Mouse (Mus musculus) spleen, postnatal 14 days (tissue): ENCODE measurements around the gene Zfp422.
A peak's percentile ranks its signal among the peaks of the same experiment; 100 is the strongest.

Source experiments
- DNase-seq, 2 experiments: peaks; one replicate each; pipeline ENCODE4 v3.0.0; 2021 to 2022; ENCODE audit warnings: low spot score in 2 of 2

The Zfp422 gene

DNA sequence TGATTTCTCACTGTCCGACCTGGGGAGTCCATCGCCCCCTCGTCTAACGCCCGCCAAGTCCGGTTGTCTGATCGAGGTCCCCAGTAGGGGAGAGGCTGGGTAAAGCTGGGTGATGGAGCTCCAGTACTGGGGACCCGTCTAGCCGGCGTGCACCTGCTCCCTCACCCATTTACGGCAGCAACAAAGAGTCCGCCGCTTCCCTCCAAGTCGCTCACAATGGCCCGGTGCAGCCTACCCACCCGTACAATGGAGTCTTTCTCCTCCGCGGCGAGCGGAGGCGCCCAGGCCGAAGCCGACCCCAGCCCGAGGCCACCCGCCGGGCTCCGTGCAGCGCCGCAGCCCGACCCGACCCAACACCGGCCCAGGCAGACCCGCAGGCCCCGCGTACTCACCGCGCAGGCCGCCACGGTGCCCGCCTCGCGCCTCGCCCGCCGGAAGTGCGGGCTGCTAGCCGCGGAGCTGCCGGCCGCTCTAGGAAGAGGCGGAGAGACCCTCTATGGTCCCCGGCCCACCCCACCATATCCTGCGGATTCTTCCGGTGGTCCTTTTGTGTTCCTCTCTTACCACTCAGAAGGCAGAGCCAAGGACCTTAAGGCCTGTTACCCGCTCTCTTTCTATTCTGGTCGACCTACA, at the start of gene Zfp422:
TSS of gene Zfp422 (minus strand) at position 461 of the 633 bp plus-strand sequence.
- peak in 1 of 2 experiments; percentile 45 for DNase-seq

GRCm38 (mm10) chr6:116677321-116677720, 48.5 kb upstream of the Zfp422 start:
- DNase-seq: no peak

DNA sequence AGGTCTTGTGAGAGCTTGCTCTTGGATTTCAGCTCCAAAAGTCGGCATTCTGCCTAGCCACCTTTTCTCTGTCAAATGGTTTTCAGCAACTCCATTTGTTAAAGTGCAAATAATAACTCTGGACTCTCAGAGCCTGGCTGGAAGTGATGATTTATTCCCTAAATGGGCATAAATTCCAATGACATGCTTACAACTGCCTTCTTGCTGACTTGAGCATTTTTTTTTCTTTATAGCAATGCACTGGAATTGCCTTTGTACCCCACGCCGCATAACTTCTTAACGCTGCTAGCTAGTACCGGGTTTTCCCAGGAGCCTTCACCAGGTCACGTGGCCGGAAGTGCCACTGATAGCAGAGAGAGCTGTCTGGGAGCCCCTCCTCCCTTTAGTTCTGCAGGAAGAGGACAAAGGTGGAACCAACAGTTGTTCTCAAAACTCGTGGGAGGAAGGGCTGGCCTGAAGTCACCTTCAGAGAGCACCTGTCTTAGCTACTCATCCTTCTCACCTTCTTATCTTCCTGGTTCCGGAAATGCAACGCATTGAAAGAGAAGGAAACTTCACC, 47.6 kb upstream of the Zfp422 start:
- DNase-seq: no peak

GRCm38 (mm10) chr6:116674283-116674886, 45.6 kb upstream of the Zfp422 start:
- no peak for DNase-seq

DNA sequence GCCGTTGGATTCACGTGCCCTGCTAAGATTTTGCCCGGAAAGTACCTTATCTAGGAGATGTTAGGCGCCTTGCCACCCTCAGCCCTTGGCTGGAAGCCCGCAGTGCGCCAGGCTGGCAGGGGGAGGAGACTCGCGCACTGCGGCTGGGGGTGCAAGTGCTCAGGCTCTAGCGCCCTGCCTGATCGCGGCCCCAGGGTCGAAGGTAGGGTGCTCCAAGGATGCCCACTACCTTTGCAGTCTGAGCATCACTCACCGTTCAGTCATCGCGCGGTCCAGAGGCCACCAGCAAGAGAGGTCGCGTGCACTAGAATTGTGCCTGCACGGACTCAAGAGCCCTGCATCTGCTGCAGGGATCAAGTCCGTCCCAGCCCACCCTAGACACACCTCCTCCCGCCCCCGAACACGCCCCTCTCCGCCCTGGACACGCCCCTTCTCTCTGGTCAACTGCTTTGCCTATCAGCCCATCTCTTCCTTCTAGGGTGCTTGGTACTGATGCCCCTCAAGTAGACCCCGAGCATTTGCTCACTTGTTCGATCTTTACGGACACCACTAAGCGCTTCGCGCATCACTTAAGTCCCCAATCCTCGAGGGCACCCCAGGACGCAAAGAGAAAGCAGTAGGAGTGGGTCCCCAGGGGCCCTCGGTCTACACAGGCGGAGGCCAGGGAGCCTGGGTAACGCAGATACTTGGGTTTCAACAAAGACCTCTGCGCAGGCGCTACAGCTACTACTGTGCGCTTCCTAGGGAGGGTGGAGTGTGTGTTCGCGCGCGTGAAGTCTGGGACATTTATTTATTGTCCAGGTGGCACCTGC, 44.9 kb upstream of the Zfp422 start, which contains the start of gene Rassf4:
TSS of gene Rassf4 (minus strand) at position 482 of the 812 bp plus-strand sequence.
- peak; percentile 76 to 82 for DNase-seq

- no peak for DNase-seq
Measured at GRCm38 (mm10) chr6:116672349-116672748, 43.5 kb upstream of the Zfp422 start.

DNA sequence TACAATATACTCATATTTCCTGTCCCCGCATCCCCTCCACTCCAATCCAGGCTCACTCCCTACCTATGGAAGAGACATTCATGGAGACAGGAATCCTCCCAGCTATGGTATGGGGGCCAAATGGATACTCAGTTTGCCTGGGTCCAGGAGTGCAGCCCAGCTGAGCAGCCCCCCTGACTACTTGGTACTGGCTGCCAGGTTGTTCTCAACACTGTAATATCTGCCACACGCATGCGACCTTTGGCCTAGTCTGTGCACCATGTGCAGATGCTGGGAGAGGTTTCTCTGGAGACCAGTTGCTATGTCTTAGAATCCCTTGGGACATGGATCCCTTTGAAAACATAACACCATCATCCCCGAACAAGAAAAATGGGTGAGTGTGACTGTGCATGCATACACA, 43.0 kb upstream of the Zfp422 start:
- DNase-seq: no peak

DNA sequence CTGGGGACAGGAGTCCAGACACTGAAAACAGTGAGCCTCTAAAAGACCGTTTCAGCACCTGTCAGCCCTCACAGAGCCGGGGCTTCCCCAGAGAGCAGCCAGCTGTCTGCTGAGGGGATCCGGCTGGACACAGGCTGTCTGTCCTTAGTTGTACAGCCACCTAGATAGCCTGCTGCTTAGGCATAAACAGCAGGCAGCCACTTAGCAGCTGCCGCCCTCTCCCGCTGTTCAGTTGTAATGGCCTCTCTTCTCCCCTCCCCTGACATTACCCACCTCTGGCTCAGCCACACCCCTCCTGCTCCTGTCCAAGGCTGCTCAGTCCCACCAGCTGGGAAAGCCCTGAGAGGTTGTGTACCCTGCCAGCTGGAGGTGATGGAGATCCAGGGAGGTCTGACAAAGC, 42.2 kb upstream of the Zfp422 start:
- no peak for DNase-seq

- no peak for DNase-seq
Measured at GRCm38 (mm10) chr6:116670144-116670543, 41.3 kb upstream of the Zfp422 start.

DNA sequence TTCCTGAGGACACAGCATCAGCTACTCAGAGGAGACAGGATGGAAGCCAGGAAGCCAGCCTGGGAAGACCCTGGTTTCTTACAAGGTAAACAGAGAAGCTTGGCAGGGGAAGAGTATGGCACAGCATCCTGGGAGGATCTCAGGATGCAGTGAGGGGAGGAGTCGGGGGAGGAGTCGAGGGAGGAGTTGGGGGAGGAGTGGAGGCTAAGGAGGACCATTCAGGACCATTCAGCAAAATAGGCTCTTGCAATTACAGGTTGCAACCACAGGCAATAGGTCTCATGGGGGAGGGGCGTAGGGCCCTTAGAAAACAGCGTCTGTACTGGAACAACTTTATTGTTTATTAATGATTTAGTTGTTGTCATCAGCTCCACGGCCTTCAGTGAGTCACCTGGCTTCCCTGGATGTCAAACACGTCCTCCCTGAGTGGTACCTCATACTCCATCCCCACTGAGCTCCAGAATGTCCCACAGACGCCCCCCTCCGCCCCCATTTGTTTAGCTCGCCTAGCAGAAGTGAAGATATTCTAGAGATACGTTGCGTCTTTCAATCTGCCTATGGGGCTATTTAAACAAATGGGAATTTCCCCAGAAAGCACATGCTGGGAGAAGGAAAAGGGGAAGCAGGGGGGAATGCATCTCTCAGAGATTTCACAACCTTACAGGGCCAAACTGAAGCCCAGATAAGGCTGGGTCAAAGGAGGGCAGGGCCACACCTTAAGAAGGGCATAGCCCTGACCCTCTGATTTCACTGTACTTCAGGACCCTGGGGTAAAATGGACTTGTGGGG, 40.1 kb upstream of the Zfp422 start:
- no peak for DNase-seq

- DNase-seq: no peak
Measured at GRCm38 (mm10) chr6:116667382-116667781, 38.6 kb upstream of the Zfp422 start.

GRCm38 (mm10) chr6:116666892-116667291, 38.1 kb upstream of the Zfp422 start:
- DNase-seq: no peak

DNA sequence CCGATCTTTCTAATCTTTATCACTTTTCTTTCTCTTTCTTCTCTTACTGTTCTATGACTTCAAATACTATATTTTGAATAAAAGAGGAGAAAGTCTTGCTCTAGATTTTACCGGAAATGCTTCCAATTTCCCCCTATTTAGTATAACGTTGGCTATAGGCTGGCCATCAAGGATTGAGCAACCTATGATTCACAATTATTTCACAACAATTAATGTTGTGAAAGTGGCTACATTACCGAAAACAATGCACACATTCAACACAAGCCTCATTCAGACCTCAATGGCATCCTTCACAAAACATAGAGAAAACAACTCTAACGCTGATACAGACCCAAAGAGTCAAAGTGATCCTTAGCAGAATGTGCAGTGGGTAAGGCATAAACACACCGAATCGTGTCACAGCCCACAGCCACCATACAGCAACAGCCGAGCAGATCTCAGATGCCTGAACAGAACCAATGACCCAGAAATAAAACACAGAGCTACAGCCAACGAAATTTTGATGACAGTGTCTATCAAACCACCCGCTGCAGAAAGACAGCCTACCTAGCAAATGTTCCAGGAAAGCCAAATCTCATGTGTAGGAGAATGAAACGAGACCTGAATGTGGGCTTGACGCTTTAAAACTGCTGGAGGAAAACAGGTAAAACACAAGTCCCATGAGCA, 37.4 kb upstream of the Zfp422 start:
- no peak for DNase-seq

DNA sequence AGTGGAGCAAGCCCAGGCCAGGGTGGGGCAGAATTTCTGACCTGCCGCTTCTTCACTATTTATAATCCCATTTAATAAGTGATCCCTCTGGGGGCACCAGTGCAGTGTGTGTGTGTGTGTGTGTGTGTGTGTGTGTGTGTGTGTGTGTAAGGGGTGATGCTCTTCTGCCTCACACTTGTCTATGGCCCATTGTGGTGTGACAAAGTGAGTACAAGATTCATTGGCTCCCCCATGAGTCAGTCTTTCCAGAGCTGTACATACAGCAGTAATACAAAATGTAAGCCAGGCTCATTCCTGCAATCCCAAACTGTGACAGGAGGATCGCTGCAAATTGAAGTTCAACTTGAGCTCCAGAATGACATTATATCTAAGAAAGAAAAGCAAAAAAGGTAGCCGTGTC, 36.0 kb upstream of the Zfp422 start:
- DNase-seq: no peak

DNA sequence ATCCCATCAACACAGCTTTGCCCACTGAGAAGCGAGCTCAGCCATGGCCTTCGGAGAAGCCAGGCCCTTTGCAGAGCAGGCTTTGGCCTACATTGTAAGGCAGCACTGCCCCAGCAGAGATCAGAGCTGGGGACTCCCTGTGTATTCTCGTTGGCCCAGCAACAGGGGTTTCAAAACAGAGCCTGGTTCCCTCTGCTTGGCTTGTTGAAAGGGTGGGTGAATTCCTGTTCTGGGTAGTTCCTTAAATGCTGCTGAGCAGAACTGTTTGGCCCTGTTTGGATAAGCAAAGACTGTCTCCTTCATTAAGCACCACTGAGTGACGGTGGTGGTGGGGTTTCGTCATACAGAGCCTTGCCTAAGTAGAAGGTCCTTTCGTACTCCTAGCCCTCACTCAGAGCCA, 35.2 kb upstream of the Zfp422 start:
- no peak for DNase-seq

GRCm38 (mm10) chr6:116663364-116663763, 34.6 kb upstream of the Zfp422 start:
- DNase-seq: no peak

DNA sequence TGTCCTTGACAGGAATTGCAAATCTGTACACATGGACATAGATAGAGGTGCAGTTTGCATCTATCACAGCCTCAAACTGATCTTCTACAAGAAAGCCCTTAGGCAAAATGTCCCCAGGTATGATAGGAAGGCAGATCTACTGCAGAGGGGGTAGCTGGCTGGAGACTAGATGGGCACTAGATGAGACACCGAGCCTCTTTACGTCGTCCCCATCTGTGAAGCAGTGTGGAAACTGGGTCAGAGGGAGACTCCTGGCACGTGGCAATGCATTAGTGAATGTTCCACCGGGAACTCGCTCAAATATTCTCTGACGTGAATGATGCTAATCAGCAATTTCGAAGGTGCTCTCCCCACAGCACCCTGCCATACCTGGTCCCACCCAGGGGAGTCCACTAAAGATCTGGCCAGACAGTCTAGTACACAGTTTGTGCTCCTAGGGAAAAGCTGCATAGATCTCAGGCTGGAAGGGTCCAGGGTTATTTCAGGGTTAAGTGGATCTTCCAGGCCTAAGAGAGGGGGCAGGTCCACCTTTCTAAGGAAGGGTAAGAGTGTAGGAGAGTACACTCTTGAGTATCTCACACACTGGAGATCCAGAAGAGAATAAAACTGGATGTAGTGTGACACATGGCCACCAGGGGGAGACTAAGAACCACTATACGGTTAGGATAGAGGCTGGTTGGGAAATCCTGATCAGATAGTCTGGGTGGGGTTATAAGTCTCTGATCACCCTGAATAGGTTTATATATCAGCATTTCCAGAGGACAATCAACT, 25.1 kb upstream of the Zfp422 start:
- DNase-seq: peak in 1 of 2 experiments; percentile 52

- no peak for DNase-seq
Measured at GRCm38 (mm10) chr6:116653191-116653590, 24.4 kb upstream of the Zfp422 start.

DNA sequence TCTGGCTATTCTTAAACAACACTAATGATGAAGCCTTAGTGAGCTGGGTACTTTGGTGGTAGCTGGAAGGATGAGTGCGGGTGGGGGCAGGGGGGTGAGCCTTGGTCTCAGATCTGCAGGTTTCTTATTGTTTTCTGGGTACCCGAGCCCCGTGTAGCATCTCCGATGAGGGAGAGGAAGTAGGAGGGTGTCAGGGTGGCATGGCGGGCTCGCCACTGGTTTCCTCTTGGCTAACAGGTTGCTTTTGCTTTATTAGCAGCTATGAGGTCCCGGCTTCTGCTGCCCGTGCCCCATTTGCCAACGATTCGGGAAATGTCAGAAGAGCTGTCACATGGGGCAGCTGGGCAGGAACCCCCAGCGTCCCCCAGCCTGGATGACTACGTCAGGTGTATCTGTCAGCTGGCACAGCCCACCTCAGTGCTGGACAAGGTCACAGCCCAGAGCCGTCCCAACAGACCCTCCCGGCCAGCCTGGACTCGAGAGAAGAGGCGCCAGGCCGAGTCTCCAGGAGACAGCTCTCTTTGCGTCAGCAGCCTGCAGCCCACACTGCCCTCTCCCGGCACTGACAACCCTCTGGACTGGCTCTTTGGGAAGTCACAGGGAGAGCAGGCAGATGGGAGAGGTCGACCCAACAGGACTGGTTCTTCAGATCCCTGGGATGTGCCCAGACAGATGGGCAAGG, 22.8 kb upstream of the Zfp422 start:
- DNase-seq: no peak

DNA sequence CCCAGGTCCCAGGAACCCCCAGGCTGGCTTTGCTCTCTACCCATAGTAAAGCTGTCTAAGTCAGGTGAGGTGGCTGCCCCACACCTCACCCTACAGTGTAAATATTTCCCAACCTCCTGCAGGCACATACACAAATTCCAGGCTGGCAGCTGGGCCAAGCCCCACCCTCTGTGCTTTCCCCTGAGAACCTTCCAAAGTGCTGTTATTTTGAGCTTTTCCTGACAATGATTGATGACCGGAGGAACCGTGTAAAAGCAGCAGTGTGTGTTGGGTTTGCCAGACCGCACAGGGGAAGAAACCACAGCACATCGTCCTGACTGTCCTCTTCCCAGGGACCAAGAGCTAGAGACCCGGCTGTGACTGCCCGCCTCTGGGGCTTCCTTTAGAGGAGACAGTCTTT, 21.6 kb upstream of the Zfp422 start, which contains the start of gene Depp1:
TSS of gene Depp1 (plus strand) at position 204 of the 400 bp plus-strand sequence.
- DNase-seq: no peak
